Mouse (Mus musculus): ENCODE data around the gene Wdr62. TPM values are rescaled to one million over a fixed set of nuclear protein-coding genes. Genes with fewer than 3 reads are reported as not detected.

The Wdr62 gene
- total and polyA plus RNA-seq, 2 experiments from 2014 or later, result 2.7 to 3.2 TPM

DNA sequence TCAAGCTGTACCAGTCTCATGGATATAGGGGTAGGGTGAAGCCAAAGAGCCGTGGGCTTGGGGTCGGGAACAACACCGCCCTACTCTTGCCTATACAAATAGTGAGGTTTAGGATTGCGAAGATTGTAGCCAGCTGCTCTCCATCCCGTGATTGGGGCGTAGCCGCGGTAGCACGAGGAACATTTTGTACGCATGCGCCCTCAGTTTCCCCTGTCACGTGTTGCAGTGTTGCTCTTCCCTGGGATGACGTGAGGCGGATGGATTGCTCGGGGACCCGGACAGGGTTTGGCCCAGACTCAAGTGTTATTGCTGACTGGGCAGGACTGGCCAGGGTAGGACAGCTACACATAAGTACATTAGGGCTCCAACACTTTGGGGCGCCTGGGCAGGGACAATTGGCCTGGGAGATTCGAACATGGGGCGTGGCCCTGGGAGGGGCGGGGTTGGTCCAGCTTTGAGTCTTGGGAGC, 485 bp upstream of the Wdr62 start:
- H3K9ac ChIP-seq, result peak overlapping the region; percentile 65
- 0 out of 2 replicates have a peak, but pooled peaks cover 4% of the 10 kb centered on the region for H3K4me1 ChIP-seq (ENCODE audit: insufficient read depth)
- H3K36me3 ChIP-seq (ENCODE audit: insufficient read depth), result no peaks in the 10 kb centered on the region
- H3K27ac ChIP-seq (ENCODE audit: low read depth, low read length), result peak overlapping the region; percentile 99
- peak overlapping the region; percentile 86 for H3K4me2 ChIP-seq (ENCODE audit: low read depth)
- H3K4me3 ChIP-seq (ENCODE audit: low read depth, low read length), result peak overlapping the region; percentile 69
- no peak for TF ChIP-seq CTCF (IDR thresholded peaks at IDR 0.05; ENCODE audit: low read depth)
- peak; percentile 93 for ATAC-seq
- H3K27me3 ChIP-seq (ENCODE audit: insufficient read depth, low read length), result no peaks in the 10 kb centered on the region
- under 1% methylated on average over 20 of the region's 20 CpGs for WGBS
- no peaks in the 10 kb centered on the region for H3K9me3 ChIP-seq (ENCODE audit: low read length)
- DNase-seq, result peak; percentile 96

- Histone ChIP-seq H3K4me2 (ENCODE audit: low read depth) (peak overlapping the region; percentile 86), H3K4me1 (ENCODE audit: insufficient read depth) (0 out of 2 replicates have a peak, but pooled peaks cover 4% of the 10 kb centered on the region), H3K27ac (ENCODE audit: low read depth, low read length) (no peak overlapping the region; the same call in 1 of the 2 replicates), H3K4me3 (ENCODE audit: low read depth, low read length) (peak overlapping the region; percentile 69), H3K9me3 (ENCODE audit: low read length) (no peaks in the 10 kb centered on the region), H3K27me3 (ENCODE audit: insufficient read depth, low read length) (no peaks in the 10 kb centered on the region), H3K36me3 (ENCODE audit: insufficient read depth) (no peaks in the 10 kb centered on the region), H3K9ac (peak overlapping the region; percentile 41)
- DNase-seq, result no peak
- WGBS, result under 1% methylated on average over 6 of the region's 6 CpGs
- no peak for ATAC-seq
- no peak for TF ChIP-seq CTCF (IDR thresholded peaks at IDR 0.05; ENCODE audit: low read depth)
Observed at GRCm38 (mm10) chr7:30279536-30279935, 683 bp downstream of the Wdr62 start.

GRCm38 (mm10) chr7:30278911-30279310, 1.3 kb downstream of the Wdr62 start:
- H3K4me3 ChIP-seq (ENCODE audit: low read depth, low read length), result no peak overlapping the region
- TF ChIP-seq CTCF (IDR thresholded peaks at IDR 0.05; ENCODE audit: low read depth), result no peak
- H3K9me3 ChIP-seq (ENCODE audit: low read length), result no peaks in the 10 kb centered on the region
- no peak overlapping the region for H3K9ac ChIP-seq
- H3K27ac ChIP-seq (ENCODE audit: low read depth, low read length), result no peak overlapping the region
- DNase-seq (no peak), ATAC-seq (no peak)
- H3K36me3 ChIP-seq (ENCODE audit: insufficient read depth), result no peaks in the 10 kb centered on the region
- 52% methylated on average over 2 of the region's 2 CpGs for whole genome bisulfite sequencing
- no peak overlapping the region for H3K4me2 ChIP-seq (ENCODE audit: low read depth)
- H3K4me1 ChIP-seq (ENCODE audit: insufficient read depth), result 0 out of 2 replicates have a peak, but pooled peaks cover 4% of the 10 kb centered on the region
- no peaks in the 10 kb centered on the region for H3K27me3 ChIP-seq (ENCODE audit: insufficient read depth, low read length)

- no peaks in the 10 kb centered on the region for H3K4me1 ChIP-seq (ENCODE audit: insufficient read depth)
- H3K27me3 ChIP-seq (ENCODE audit: insufficient read depth, low read length), result no peaks in the 10 kb centered on the region
- 88% methylated on average over 6 of the region's 6 CpGs for WGBS
- DNase-seq, result no peak
- TF ChIP-seq CTCF (IDR thresholded peaks at IDR 0.05; ENCODE audit: low read depth), result no peak
- no peak overlapping the region for H3K4me3 ChIP-seq (ENCODE audit: low read depth, low read length)
- no peak overlapping the region for H3K27ac ChIP-seq (ENCODE audit: low read depth, low read length)
- no peak overlapping the region for H3K9ac ChIP-seq
- ATAC-seq, result no peak
- H3K4me2 ChIP-seq (ENCODE audit: low read depth), result no peak overlapping the region
- no peaks in the 10 kb centered on the region for H3K36me3 ChIP-seq (ENCODE audit: insufficient read depth)
- no peaks in the 10 kb centered on the region for H3K9me3 ChIP-seq (ENCODE audit: low read length)
Observed at GRCm38 (mm10) chr7:30274383-30274782, 5.8 kb downstream of the Wdr62 start.

DNA sequence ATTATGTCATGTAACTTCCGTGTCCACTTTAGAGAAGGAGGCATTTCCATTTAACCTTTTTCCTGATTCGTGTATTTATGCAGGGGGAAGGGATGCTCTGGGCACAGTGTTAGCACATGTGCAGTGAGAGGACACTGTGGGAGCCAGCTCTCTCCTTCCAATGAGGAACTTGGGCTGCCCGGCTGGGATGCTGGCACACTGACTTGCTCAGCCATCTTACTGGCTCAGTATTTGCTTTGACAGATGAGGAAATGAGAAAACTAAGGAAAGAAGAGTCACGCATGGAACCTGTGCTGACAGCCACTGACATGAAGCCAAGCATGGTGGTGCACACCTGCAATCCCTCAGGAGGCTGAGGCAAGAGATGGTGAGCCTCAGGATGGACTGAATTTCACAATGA, 10.6 kb downstream of the Wdr62 start:
- Histone ChIP-seq H3K27me3 (ENCODE audit: insufficient read depth, low read length) (no peaks in the 10 kb centered on the region), H3K4me1 (ENCODE audit: insufficient read depth) (no peaks in the 10 kb centered on the region), H3K27ac (ENCODE audit: low read depth, low read length) (no peak overlapping the region), H3K9ac (no peak overlapping the region), H3K4me3 (ENCODE audit: low read depth, low read length) (no peak overlapping the region), H3K4me2 (ENCODE audit: low read depth) (no peak overlapping the region), H3K36me3 (ENCODE audit: insufficient read depth) (peaks cover 2% of the 10 kb centered on the region; the same call in 1 of the 2 replicates), H3K9me3 (ENCODE audit: low read length) (no peaks in the 10 kb centered on the region)
- TF ChIP-seq CTCF (IDR thresholded peaks at IDR 0.05; ENCODE audit: low read depth), result no peak
- DNase-seq (no peak), ATAC-seq (no peak)
- 84% methylated on average over 4 of the region's 4 CpGs for WGBS

GRCm38 (mm10) chr7:30266780-30267179, 13.4 kb downstream of the Wdr62 start:
- DNase-seq, result no peak
- no peak for ATAC-seq
- no peak for TF ChIP-seq CTCF (IDR thresholded peaks at IDR 0.05; ENCODE audit: low read depth)

GRCm38 (mm10) chr7:30265935-30266334, 14.3 kb downstream of the Wdr62 start:
- no peak for TF ChIP-seq CTCF (IDR thresholded peaks at IDR 0.05; ENCODE audit: low read depth)
- ATAC-seq, result no peak
- no peak for DNase-seq
- H3K4me3 ChIP-seq (ENCODE audit: low read depth, low read length), result no peak overlapping the region
- no peaks in the 10 kb centered on the region for H3K9me3 ChIP-seq (ENCODE audit: low read length)
- no peak overlapping the region for H3K27ac ChIP-seq (ENCODE audit: low read depth, low read length)
- H3K4me2 ChIP-seq (ENCODE audit: low read depth), result no peak overlapping the region
- no peaks in the 10 kb centered on the region for H3K4me1 ChIP-seq (ENCODE audit: insufficient read depth)
- H3K36me3 ChIP-seq (ENCODE audit: insufficient read depth), result peaks cover 7% of the 10 kb centered on the region; the same call in 1 of the 2 replicates
- no peak overlapping the region for H3K9ac ChIP-seq
- 95% methylated on average over 7 of the region's 7 CpGs for WGBS
- no peaks in the 10 kb centered on the region for H3K27me3 ChIP-seq (ENCODE audit: insufficient read depth, low read length)

More at GRCm38 (mm10) chr7:30266780-30267179, 13.4 kb downstream of the Wdr62 start:
- Histone ChIP-seq H3K4me2 (ENCODE audit: low read depth) (no peak overlapping the region), H3K27me3 (ENCODE audit: insufficient read depth, low read length) (no peaks in the 10 kb centered on the region), H3K27ac (ENCODE audit: low read depth, low read length) (no peak overlapping the region), H3K36me3 (ENCODE audit: insufficient read depth) (peaks cover 7% of the 10 kb centered on the region; the same call in 1 of the 2 replicates), H3K9ac (no peak overlapping the region), H3K9me3 (ENCODE audit: low read length) (no peaks in the 10 kb centered on the region), H3K4me1 (ENCODE audit: insufficient read depth) (no peaks in the 10 kb centered on the region), H3K4me3 (ENCODE audit: low read depth, low read length) (no peak overlapping the region)
- WGBS, result 77% methylated on average over 3 of the region's 3 CpGs
